Mouse (Mus musculus) megakaryocyte, embryonic 14.5 days (primary cell): ENCODE data around the gene Hebp1.

Source experiments
- FLI1 ChIP-seq: IDR thresholded peaks from 2 replicates; pipeline ENCODE4 v1.6.1; 2012; ENCODE audit warnings: low read length, inconsistent platforms, mixed read lengths
- GATA1 ChIP-seq: IDR thresholded peaks from 3 replicates; pipeline ENCODE4 v1.6.1; 2012; ENCODE audit warnings: mixed read lengths, low read length, inconsistent platforms, borderline replicate concordance

DNA sequence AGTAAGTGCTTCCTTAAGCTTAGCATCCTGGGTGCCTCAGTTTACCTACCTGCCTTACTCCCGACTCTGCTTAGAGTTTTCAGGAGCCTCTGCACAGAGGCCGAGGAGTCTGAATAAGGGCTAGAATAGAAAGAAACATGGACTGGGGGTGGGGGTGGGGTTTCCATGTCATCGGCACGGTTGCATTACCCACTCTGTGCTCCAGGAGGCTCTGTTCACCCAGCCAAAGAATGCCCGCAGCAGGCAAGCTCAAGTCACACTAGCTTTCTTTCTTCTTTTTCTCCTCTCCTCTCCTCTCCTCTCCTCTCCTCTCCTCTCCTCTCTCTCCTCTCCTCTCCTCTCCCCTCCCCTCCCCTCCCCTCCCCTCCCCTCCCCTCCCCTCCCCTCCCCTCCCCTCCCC, 47.5 kb downstream of the Hebp1 start:
- TF ChIP-seq GATA1 (no peak), FLI1 (no peak)
